Mouse (Mus musculus): ENCODE results near the gene Cntnap2.
"Not testable (repeated sequence)": the region's sequence is repeated elsewhere in the genome, so short reads cannot be mapped to it uniquely, and the experiment has no call there.

Cntnap2 gene

GRCm38 (mm10) chr6:47243863-47244606, 2184.9 kb downstream of the Cntnap2 start:
- DNase-seq (ENCODE audit: low spot score) = no peak

DNA sequence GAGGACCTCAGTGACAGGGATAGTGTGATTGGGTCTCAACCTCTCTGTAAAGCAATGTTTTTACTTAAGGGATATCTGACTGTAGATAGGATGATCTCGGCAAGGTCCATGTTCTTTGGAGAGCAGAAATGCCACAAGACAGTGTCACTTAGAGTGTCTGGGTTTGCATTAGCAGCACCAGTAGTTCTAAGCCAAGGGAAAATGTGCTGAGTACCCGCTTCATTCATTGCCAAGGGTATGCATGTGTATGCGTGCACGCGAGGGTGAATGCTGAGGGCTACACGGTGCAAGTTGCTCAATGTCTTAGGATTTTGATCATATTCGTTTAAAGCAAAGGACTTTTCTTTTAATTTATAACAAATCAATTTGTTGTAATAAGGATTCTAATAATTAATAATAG, 2185.5 kb downstream of the Cntnap2 start:
- no peak for DNase-seq (ENCODE audit: low spot score)

GRCm38 (mm10) chr6:47255270-47255669, 2196.1 kb downstream of the Cntnap2 start:
- no peak for DNase-seq (ENCODE audit: low spot score)

- no peak for DNase-seq (ENCODE audit: low spot score)
Measured at GRCm38 (mm10) chr6:47256227-47256887, 2197.2 kb downstream of the Cntnap2 start.

DNA sequence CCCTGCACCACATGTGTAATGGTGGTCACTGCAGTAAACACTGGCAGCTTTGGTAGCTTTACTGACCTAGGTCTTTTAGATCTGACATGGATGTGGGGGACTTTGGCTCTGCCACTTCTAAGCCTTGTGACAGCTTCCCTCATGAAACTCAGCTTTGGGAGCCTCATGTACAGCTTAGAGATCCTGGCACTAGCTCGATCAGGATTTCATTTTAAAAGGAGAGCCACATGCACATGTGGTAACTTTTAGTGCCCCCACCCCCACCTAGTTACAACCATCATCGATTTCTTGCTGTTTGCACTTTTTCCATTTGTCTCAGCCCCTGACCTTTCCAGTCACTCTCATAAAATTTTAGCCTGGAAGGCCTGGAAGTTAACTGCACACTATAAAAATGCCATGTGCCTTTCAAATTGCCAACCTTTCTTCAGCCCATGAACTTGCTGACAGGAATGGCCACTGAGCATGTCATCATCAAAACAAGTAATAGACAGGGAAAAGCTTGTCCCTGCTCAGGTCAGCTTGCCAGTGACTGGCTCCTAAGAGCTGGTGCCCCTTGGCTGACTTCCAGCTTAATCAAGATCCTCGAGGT, 2197.9 kb downstream of the Cntnap2 start:
- DNase-seq (ENCODE audit: low spot score) = no peak

GRCm38 (mm10) chr6:47259626-47260114, 2200.5 kb downstream of the Cntnap2 start:
- DNase-seq (ENCODE audit: low spot score) = no peak

- DNase-seq (ENCODE audit: low spot score) = no peak
Measured at GRCm38 (mm10) chr6:47267236-47267635, 2208.1 kb downstream of the Cntnap2 start.

DNA sequence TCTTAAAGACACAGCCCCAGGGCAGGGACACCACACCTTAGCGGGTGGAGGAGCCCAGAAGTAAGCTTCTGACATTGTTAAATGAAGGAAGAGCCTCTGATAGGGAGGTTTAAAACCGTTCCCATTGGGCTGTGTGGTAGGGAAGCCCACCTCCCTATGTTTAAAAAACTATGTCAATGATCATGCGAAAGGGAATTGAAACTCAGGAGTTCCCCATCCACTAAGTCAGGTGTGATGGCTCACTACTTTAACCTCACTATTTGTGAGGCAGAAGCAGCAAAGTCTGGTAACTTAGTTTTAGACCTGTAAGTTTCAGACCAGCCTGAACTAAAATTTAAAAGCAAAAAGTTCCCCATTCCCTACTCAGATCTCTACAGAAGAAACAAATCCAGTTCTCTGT, 2210.3 kb downstream of the Cntnap2 start:
- DNase-seq (ENCODE audit: low spot score) = no peak

GRCm38 (mm10) chr6:47271576-47271975, 2212.4 kb downstream of the Cntnap2 start:
- DNase-seq (ENCODE audit: low spot score) = no peak

DNA sequence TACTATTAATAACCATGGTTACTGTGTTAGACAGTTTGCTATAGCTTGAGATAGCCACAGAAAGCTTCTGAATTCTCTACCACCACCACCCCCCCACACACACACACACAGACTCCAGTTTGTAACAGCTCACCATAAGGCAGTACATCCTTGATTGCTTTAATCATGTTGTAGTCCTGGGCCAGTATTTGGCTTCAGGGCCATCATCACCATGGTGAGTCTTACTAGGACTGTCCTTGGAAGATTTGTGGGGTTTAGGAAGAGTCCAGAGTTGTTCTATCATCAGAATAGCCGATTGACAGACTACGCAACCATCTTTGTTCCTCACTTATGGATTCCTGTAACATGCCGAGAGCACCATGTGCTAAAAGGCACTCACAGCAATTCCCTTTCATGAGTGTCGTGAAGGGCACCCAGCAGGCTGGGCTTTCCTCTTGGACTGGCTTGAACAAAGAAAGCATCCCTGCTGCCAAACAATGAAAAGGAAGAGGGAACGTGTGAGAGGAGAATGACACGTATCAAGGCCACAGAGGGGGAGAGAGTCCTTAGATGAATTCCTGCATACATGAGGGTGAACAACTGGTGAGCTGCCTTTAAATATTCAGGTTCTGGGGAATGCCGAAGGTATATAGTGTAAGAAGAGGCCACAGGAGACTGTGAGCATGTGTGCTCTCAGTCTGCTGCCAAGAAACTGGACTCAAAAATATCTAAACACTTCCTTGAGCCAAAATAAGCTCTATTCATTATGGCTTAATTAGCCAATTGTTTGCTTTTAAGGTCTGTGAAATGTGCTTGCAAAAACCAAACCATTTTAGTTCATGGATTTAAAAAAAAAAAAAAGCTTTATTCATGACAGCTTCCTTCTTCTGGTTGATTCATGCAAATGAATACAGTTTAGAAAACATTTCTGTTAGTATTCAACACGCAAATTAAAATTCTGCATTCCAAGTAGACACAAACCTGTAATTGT, 2213.7 kb downstream of the Cntnap2 start:
- no peak for DNase-seq (ENCODE audit: low spot score)

DNA sequence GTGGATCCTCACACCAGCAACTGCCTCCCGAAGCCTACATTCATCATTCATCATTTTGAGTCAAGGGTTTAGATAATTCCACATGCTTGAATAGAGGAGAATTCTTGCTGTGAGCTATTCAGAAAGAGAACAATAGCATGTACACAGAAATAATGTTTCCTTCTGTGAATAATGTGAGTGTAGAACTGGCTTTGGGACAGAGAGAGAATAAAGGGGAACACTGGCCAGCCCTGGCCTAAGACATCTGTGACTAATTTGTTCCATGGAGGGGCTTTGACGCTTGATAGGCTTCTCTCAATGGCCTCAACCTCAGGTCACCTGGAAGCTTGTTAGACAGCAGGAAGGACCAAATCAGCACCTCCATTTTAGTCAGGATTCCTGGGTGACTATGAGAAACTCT, 2215.9 kb downstream of the Cntnap2 start:
- DNase-seq (ENCODE audit: low spot score) = no peak

GRCm38 (mm10) chr6:47279183-47279582, 2220.0 kb downstream of the Cntnap2 start:
- no peak for DNase-seq (ENCODE audit: low spot score)

- DNase-seq (ENCODE audit: low spot score) = no peak
Measured at GRCm38 (mm10) chr6:47281584-47281983, 2222.4 kb downstream of the Cntnap2 start.

GRCm38 (mm10) chr6:47284794-47285193, 2225.6 kb downstream of the Cntnap2 start:
- DNase-seq (ENCODE audit: low spot score) = no peak

GRCm38 (mm10) chr6:47285742-47286141, 2226.6 kb downstream of the Cntnap2 start:
- DNase-seq (ENCODE audit: low spot score) = no peak

DNA sequence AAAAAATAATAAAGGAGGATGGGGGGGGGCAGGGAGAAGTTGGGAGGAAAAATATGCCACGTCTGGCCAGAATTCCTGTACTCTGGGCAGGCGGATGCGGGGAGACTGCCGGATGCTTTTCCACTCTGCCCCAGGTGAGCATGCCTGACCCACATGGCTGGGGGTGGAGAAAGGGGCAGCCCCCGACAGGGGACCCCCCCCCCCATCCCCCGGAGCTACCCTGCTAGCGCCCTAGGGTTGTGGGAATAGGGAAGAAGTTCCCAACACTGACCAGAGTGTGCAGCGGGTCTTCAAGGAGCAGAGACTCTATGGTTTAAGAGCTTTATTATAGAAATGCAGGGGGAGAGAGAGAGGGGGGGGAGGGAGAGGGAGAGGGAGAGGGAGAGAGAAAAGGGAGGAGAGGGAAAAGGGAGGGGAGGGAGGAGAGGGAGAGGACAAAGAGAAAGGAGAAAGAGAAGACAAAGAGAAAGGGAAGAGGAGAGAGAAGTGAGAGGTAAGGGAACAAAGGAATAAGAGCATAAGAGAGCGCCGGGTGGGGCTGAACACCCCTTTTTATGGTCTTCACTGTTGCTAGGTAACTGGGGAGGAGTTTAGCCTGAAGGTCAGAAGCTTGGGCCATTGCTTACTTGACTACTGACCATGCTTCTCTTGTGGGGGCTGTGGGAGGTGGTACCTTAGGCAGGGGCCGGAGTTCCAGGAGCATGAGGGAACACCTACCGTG, 2227.2 kb downstream of the Cntnap2 start:
- not testable (repeated sequence) for DNase-seq (ENCODE audit: low spot score)

GRCm38 (mm10) chr6:47287722-47288121, 2228.6 kb downstream of the Cntnap2 start:
- DNase-seq (ENCODE audit: low spot score) = no peak

DNA sequence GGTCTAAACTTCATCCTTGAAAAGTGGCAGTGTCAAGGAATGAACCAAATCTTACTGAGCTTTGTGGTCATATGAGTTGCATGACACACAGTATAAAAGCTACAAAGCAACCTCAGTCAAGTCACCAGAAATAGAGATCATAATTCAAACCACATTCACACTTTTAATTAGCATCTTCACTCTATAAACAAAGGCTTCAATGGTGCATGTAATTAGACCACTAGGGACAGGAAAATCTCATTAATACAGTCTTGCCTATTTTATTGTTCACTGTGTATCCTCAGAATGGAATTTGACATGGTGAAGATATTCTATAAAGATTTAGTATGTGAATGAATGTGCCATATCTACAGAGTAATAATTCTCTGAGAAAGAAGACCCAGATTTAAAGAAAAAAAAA, 2232.8 kb downstream of the Cntnap2 start:
- DNase-seq (ENCODE audit: low spot score) = no peak

DNA sequence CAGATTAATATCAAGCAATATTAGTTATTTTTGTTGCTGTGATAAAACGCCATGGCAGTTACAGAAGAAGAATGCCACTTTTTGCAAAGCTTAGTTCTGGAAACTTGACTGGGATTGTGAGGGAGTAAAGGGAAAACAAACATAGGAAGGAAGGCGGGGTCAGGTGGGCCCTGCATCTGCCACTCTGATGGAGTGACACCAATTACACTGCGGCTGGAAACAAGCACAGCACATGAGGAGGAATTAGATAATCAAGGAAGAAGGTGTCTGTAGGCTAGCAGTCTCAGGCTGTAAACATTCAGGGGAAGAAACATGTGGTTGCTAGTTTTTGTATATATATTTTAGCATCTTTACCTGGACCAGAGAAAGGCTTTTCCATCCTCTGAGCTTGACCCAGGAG, 2233.3 kb downstream of the Cntnap2 start:
- no peak for DNase-seq (ENCODE audit: low spot score)

DNA sequence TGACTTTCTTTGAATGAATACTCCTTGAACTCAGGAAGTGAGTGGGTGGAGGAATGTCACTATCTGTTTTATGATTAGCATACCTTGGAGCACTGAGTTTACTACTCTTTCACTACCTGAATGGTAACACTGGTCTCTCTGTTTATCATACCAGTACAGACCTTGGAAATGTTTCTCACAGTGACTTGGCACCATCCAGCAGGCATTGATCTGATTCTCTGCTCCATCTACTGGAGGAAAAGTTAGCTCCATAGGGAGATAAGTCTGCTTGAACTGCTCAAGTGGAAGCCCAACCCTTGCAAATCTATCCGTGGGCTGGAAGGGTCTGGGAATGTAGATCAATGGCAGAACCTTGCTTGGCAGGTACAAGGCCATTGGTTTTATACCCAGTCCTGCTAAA, 2235.3 kb downstream of the Cntnap2 start:
- no peak for DNase-seq (ENCODE audit: low spot score)

DNA sequence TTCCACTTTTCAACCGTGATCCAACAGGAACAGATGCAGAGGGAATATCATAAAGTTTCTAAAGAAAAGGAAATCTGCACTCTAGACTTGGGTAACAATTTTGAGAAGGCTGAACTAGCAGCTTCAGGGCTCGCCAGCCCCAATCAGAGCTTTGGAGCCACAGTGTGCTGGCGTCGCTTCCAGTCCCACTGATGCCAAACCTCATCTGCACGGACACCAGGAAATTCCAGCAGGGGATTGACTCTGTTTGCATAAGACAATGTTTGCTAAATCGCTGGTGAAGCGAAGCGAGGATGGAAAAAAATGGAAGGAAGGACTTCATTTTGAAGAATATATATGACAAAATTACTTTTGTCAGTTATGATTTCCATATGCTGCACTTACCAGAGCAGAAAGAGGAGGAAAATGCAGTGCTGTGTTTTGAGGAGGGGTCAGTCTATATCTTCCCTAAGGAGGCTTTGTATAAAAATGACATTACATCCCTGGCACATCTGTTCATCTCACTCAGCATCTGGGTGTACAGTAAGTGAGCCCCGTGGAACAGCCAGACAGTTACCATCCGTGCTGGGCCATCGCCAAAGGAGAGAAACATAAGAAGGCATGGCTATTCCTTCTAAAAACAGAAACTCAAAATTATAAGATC, 2245.8 kb downstream of the Cntnap2 start:
- no peak for DNase-seq (ENCODE audit: low spot score)

Measured in layer of hippocampus, adult 9-10 months (tissue).